Mouse (Mus musculus): Measurements from ENCODE around the gene Fgf22. TPM values are rescaled to one million over a fixed set of nuclear protein-coding genes. Genes with fewer than 3 reads are reported as not detected.

The Fgf22 gene
- polyA plus RNA-seq (2014; fragmentation: Illumina TruSeq; extraction: RNeasy Lipid Tissue Mini Kit (QIAGEN cat#74804); ENCODE audit: low read depth, low replicate concordance) = not detected

GRCm38 (mm10) chr10:79754856-79755516, at the start of gene Fgf22:
Gene Fgf22 (plus strand): TSS chr10:79755076.

GRCm38 (mm10) chr10:79716254-79716987, 38.5 kb upstream of the Fgf22 start, which contains the start of gene Hcn2:
Gene Hcn2 (plus strand): TSS chr10:79716634.

GRCm38 (mm10) chr10:79745898-79746773, 8.7 kb upstream of the Fgf22 start, which contains the start of gene Polrmt:
Gene Polrmt (minus strand): TSS chr10:79746581.

GRCm38 (mm10) chr10:79766508-79767325, 11.8 kb downstream of the Fgf22 start, which contains the start of gene Rnf126:
Gene Rnf126 (minus strand): TSS chr10:79766952.

GRCm38 (mm10) chr10:79777103-79777531, 22.2 kb downstream of the Fgf22 start, which contains the start of gene Fstl3:
Gene Fstl3 (plus strand): TSS chr10:79777272.

GRCm38 (mm10) chr10:79790861-79791260, 36.0 kb downstream of the Fgf22 start, which contains the start of gene Prss57:
Gene Prss57 (minus strand): TSS chr10:79790961.

GRCm38 (mm10) chr10:79793051-79793737, 38.3 kb downstream of the Fgf22 start, which contains the start of gene Palm:
Gene Palm (plus strand): TSS chr10:79793572.

Other genes with a start within 250 kb of the Fgf22 start
- gene Plpp2, start 221.3 kb upstream of the Fgf22 start, polyA plus RNA-seq (2014; fragmentation: Illumina TruSeq; extraction: RNeasy Lipid Tissue Mini Kit (QIAGEN cat#74804); ENCODE audit: low read depth, low replicate concordance) = 32.1 TPM
- gene Mier2, start 199.9 kb upstream of the Fgf22 start, polyA plus RNA-seq (2014; fragmentation: Illumina TruSeq; extraction: RNeasy Lipid Tissue Mini Kit (QIAGEN cat#74804); ENCODE audit: low read depth, low replicate concordance) = 21.9 TPM
- 5.1 TPM for gene Theg, start 167.7 kb upstream of the Fgf22 start, polyA plus RNA-seq (2014; fragmentation: Illumina TruSeq; extraction: RNeasy Lipid Tissue Mini Kit (QIAGEN cat#74804); ENCODE audit: low read depth, low replicate concordance)
- not detected for gene C2cd4c, start 141.1 kb upstream of the Fgf22 start, polyA plus RNA-seq (2014; fragmentation: Illumina TruSeq; extraction: RNeasy Lipid Tissue Mini Kit (QIAGEN cat#74804); ENCODE audit: low read depth, low replicate concordance)
- 4.0 TPM for gene Shc2, start 117.2 kb upstream of the Fgf22 start, polyA plus RNA-seq (2014; fragmentation: Illumina TruSeq; extraction: RNeasy Lipid Tissue Mini Kit (QIAGEN cat#74804); ENCODE audit: low read depth, low replicate concordance)
- not detected for gene Odf3l2, start 109.3 kb upstream of the Fgf22 start, polyA plus RNA-seq (2014; fragmentation: Illumina TruSeq; extraction: RNeasy Lipid Tissue Mini Kit (QIAGEN cat#74804); ENCODE audit: low read depth, low replicate concordance)
- not detected for gene Madcam1, start 90.5 kb upstream of the Fgf22 start, polyA plus RNA-seq (2014; fragmentation: Illumina TruSeq; extraction: RNeasy Lipid Tissue Mini Kit (QIAGEN cat#74804); ENCODE audit: low read depth, low replicate concordance)
- 29.6 TPM for gene Tpgs1, start 85.7 kb upstream of the Fgf22 start, polyA plus RNA-seq (2014; fragmentation: Illumina TruSeq; extraction: RNeasy Lipid Tissue Mini Kit (QIAGEN cat#74804); ENCODE audit: low read depth, low replicate concordance)
- 64.7 TPM for gene Cdc34, start 72.9 kb upstream of the Fgf22 start, polyA plus RNA-seq (2014; fragmentation: Illumina TruSeq; extraction: RNeasy Lipid Tissue Mini Kit (QIAGEN cat#74804); ENCODE audit: low read depth, low replicate concordance)
- gene Gzmm, start 66.1 kb upstream of the Fgf22 start, polyA plus RNA-seq (2014; fragmentation: Illumina TruSeq; extraction: RNeasy Lipid Tissue Mini Kit (QIAGEN cat#74804); ENCODE audit: low read depth, low replicate concordance) = 0.63 TPM
- gene Bsg, start 50.6 kb upstream of the Fgf22 start, polyA plus RNA-seq (2014; fragmentation: Illumina TruSeq; extraction: RNeasy Lipid Tissue Mini Kit (QIAGEN cat#74804); ENCODE audit: low read depth, low replicate concordance) = 523 TPM
- gene Hcn2, start 38.4 kb upstream of the Fgf22 start, polyA plus RNA-seq (2014; fragmentation: Illumina TruSeq; extraction: RNeasy Lipid Tissue Mini Kit (QIAGEN cat#74804); ENCODE audit: low read depth, low replicate concordance) = 0.37 TPM
- gene Polrmt, start 8.5 kb upstream of the Fgf22 start, polyA plus RNA-seq (2014; fragmentation: Illumina TruSeq; extraction: RNeasy Lipid Tissue Mini Kit (QIAGEN cat#74804); ENCODE audit: low read depth, low replicate concordance) = 24.5 TPM
- gene Rnf126, start 11.9 kb downstream of the Fgf22 start, polyA plus RNA-seq (2014; fragmentation: Illumina TruSeq; extraction: RNeasy Lipid Tissue Mini Kit (QIAGEN cat#74804); ENCODE audit: low read depth, low replicate concordance) = 37.4 TPM
- 19.8 TPM for gene Fstl3, start 22.2 kb downstream of the Fgf22 start, polyA plus RNA-seq (2014; fragmentation: Illumina TruSeq; extraction: RNeasy Lipid Tissue Mini Kit (QIAGEN cat#74804); ENCODE audit: low read depth, low replicate concordance)
- gene Prss57, start 35.9 kb downstream of the Fgf22 start, polyA plus RNA-seq (2014; fragmentation: Illumina TruSeq; extraction: RNeasy Lipid Tissue Mini Kit (QIAGEN cat#74804); ENCODE audit: low read depth, low replicate concordance) = not detected
- 60.4 TPM for gene Palm, start 38.5 kb downstream of the Fgf22 start, polyA plus RNA-seq (2014; fragmentation: Illumina TruSeq; extraction: RNeasy Lipid Tissue Mini Kit (QIAGEN cat#74804); ENCODE audit: low read depth, low replicate concordance)
- gene Misp, start 65.9 kb downstream of the Fgf22 start, polyA plus RNA-seq (2014; fragmentation: Illumina TruSeq; extraction: RNeasy Lipid Tissue Mini Kit (QIAGEN cat#74804); ENCODE audit: low read depth, low replicate concordance) = 1.5 TPM
- gene Ptbp1, start 99.4 kb downstream of the Fgf22 start, polyA plus RNA-seq (2014; fragmentation: Illumina TruSeq; extraction: RNeasy Lipid Tissue Mini Kit (QIAGEN cat#74804); ENCODE audit: low read depth, low replicate concordance) = 149 TPM
- 14.3 TPM for gene Prtn3, start 119.4 kb downstream of the Fgf22 start, polyA plus RNA-seq (2014; fragmentation: Illumina TruSeq; extraction: RNeasy Lipid Tissue Mini Kit (QIAGEN cat#74804); ENCODE audit: low read depth, low replicate concordance)
- gene Plppr3, start 119.6 kb downstream of the Fgf22 start, polyA plus RNA-seq (2014; fragmentation: Illumina TruSeq; extraction: RNeasy Lipid Tissue Mini Kit (QIAGEN cat#74804); ENCODE audit: low read depth, low replicate concordance) = 7.2 TPM
- gene Elane, start 131.2 kb downstream of the Fgf22 start, polyA plus RNA-seq (2014; fragmentation: Illumina TruSeq; extraction: RNeasy Lipid Tissue Mini Kit (QIAGEN cat#74804); ENCODE audit: low read depth, low replicate concordance) = 0.67 TPM
- gene Cfd, start 135.8 kb downstream of the Fgf22 start, polyA plus RNA-seq (2014; fragmentation: Illumina TruSeq; extraction: RNeasy Lipid Tissue Mini Kit (QIAGEN cat#74804); ENCODE audit: low read depth, low replicate concordance) = 6,422 TPM
- 25.6 TPM for gene Med16, start 153.8 kb downstream of the Fgf22 start, polyA plus RNA-seq (2014; fragmentation: Illumina TruSeq; extraction: RNeasy Lipid Tissue Mini Kit (QIAGEN cat#74804); ENCODE audit: low read depth, low replicate concordance)
- gene Gm26602, start 155.8 kb downstream of the Fgf22 start, polyA plus RNA-seq (2014; fragmentation: Illumina TruSeq; extraction: RNeasy Lipid Tissue Mini Kit (QIAGEN cat#74804); ENCODE audit: low read depth, low replicate concordance) = not detected
- gene Kiss1r, start 161.9 kb downstream of the Fgf22 start, polyA plus RNA-seq (2014; fragmentation: Illumina TruSeq; extraction: RNeasy Lipid Tissue Mini Kit (QIAGEN cat#74804); ENCODE audit: low read depth, low replicate concordance) = 2.7 TPM
- gene R3hdm4, start 166.1 kb downstream of the Fgf22 start, polyA plus RNA-seq (2014; fragmentation: Illumina TruSeq; extraction: RNeasy Lipid Tissue Mini Kit (QIAGEN cat#74804); ENCODE audit: low read depth, low replicate concordance) = 81.2 TPM
- 4.9 TPM for gene Arid3a, start 172.0 kb downstream of the Fgf22 start, polyA plus RNA-seq (2014; fragmentation: Illumina TruSeq; extraction: RNeasy Lipid Tissue Mini Kit (QIAGEN cat#74804); ENCODE audit: low read depth, low replicate concordance)
- 22.5 TPM for gene Wdr18, start 205.1 kb downstream of the Fgf22 start, polyA plus RNA-seq (2014; fragmentation: Illumina TruSeq; extraction: RNeasy Lipid Tissue Mini Kit (QIAGEN cat#74804); ENCODE audit: low read depth, low replicate concordance)
- gene Grin3b, start 215.6 kb downstream of the Fgf22 start, polyA plus RNA-seq (2014; fragmentation: Illumina TruSeq; extraction: RNeasy Lipid Tissue Mini Kit (QIAGEN cat#74804); ENCODE audit: low read depth, low replicate concordance) = not detected
- gene Tmem259, start 229.3 kb downstream of the Fgf22 start, polyA plus RNA-seq (2014; fragmentation: Illumina TruSeq; extraction: RNeasy Lipid Tissue Mini Kit (QIAGEN cat#74804); ENCODE audit: low read depth, low replicate concordance) = 86.6 TPM
- 46.6 TPM for gene Cnn2, start 233.5 kb downstream of the Fgf22 start, polyA plus RNA-seq (2014; fragmentation: Illumina TruSeq; extraction: RNeasy Lipid Tissue Mini Kit (QIAGEN cat#74804); ENCODE audit: low read depth, low replicate concordance)
- gene Abca7, start 241.4 kb downstream of the Fgf22 start, polyA plus RNA-seq (2014; fragmentation: Illumina TruSeq; extraction: RNeasy Lipid Tissue Mini Kit (QIAGEN cat#74804); ENCODE audit: low read depth, low replicate concordance) = 3.8 TPM

All from adipose tissue, adult 10 weeks (tissue).